Mouse (Mus musculus) limb, embryonic 15.5 days (tissue): ENCODE data around the gene Psmd1. TPM values are rescaled to one million over a fixed set of nuclear protein-coding genes. Genes with fewer than 3 reads are reported as not detected.

Source experiments
- ATAC-seq: fragments of 200-750 bp; cut with Nextera tagmentation; 2 replicates; pipeline ENCODE4 v1.8.0; 2017; ENCODE audit warnings: low read depth, moderate TSS enrichment; ENCODE audit not compliant: insufficient number of reproducible peaks, low FRiP score, low TSS enrichment
- H3K27ac ChIP-seq: fragments of 300-500 bp; sonication (generic); 2 replicates; pipeline ENCODE4 v1.5.1; 2015; ENCODE audit warnings: moderate library complexity, mild to moderate bottlenecking, inconsistent platforms
- H3K27me3 ChIP-seq: fragments of 300-500 bp; sonication (generic); 2 replicates; pipeline ENCODE4 v1.6.1; 2015; ENCODE audit warnings: inconsistent platforms
- H3K36me3 ChIP-seq: fragments of 300-500 bp; sonication (generic); 2 replicates; pipeline ENCODE4 v1.6.1; 2015; ENCODE audit warnings: inconsistent platforms
- H3K4me1 ChIP-seq: fragments of 300-500 bp; sonication (generic); 2 replicates; pipeline ENCODE4 v1.6.1; 2015; ENCODE audit warnings: inconsistent platforms
- H3K4me2 ChIP-seq: fragments of 300-500 bp; sonication (generic); 2 replicates; pipeline ENCODE4 v1.6.1; 2015; ENCODE audit warnings: mild to moderate bottlenecking, inconsistent platforms
- H3K4me3 ChIP-seq: fragments of 300-500 bp; sonication (generic); 2 replicates; pipeline ENCODE4 v1.5.1; 2015; ENCODE audit warnings: mild to moderate bottlenecking, inconsistent platforms
- H3K9ac ChIP-seq: fragments of 300-500 bp; sonication (generic); 2 replicates; pipeline ENCODE4 v1.6.1; 2015; ENCODE audit warnings: inconsistent platforms
- H3K9me3 ChIP-seq: fragments of 300-500 bp; sonication (generic); 2 replicates; pipeline ENCODE4 v1.6.1; 2016; ENCODE audit warnings: inconsistent platforms
- WGBS: fragments of 180-500 bp; shearing (Covaris S2); methylation state at CpG from one replicate; pipeline ENCODE4 v1.1.7; 2015; 5-methylcytosine and 5-hydroxymethylcytosine counted together
- polyA plus RNA-seq: library from polyadenylated mRNA; unstranded; fragments of >200 nt; fragmentation: Nextera tagmentation; extraction: Ambion mirVana; gene quantifications from 2 replicates; pipeline ENCODE4 v1.2.1, GENCODE M21; 2015

Psmd1 gene
- polyA plus RNA-seq, 1 experiment from 2014 or later = 148 TPM

DNA sequence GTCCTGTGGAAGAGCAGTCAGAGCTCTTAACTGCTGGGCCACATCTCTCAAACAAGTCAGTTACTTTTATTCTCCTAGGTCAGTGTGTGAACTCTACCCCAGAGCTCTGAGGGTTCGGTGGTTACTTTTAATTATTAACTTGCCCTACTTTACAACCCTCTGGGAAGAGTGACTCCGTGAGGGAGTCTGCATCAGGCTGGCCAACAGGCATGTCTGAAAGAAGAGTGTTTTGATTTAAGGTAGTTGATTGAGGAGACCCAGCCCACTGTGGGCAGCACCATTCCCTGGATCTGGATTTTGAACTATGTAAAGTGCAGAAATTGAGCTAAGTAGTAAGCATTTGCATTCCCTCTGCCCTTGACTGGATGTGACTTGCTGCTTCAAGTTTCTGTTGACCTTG, 111.9 kb downstream of the Psmd1 start:
- H3K9me3 ChIP-seq = no peaks in the 10 kb centered on the region
- 71% methylated on average over 2 of the region's 2 CpGs for WGBS

DNA sequence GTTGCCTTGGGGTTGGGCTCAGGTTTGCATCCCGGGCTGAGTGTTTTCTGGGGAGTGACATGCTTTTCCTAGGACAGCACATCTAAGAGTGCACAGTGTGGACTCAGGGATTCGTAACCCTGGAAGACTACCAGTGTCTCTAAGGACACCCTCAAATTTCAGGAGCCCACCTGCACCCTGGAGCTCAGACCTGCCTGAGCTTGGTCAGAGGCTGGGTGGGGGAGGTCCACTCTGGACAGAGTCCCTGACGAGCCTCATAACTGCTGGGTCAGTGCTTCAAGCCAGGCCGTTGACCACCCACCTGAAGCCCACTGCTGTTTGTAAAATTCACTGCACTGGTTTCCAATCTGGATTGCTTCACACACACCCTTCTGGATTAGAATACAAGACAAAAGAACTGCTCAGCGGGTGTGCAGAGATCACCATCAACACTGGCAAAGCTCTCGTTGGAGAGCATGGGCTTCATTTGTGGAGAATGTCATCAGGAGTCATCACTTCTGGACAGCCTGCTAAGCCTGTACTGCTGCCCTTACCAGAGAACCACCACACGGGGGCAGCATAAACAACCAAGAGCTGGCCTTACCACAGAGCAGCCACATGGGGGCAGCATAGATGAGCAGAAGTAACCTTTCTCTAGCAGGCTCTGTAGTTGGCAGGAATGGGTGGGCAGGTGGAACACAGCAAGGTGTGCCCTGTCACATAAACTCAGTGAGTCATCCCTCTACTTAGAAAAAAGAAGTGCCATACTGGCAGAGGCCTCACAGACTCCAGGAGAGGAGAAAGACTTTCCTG, 114.5 kb downstream of the Psmd1 start:
- Histone ChIP-seq H3K27me3 (no peaks in the 10 kb centered on the region), H3K9me3 (no peaks in the 10 kb centered on the region), H3K36me3 (peaks cover 41% of the 10 kb centered on the region), H3K4me2 (no peak overlapping the region), H3K9ac (no peak overlapping the region), H3K4me1 (no peaks in the 10 kb centered on the region), H3K27ac (no peak overlapping the region), H3K4me3 (no peak overlapping the region)
- peak; percentile 56; the same call in 1 of the 2 replicates for ATAC-seq
- 44% methylated on average over 7 of the region's 7 CpGs for WGBS

More for the DNA sequence above, 111.9 kb downstream of the Psmd1 start:
- no peaks in the 10 kb centered on the region for H3K27me3 ChIP-seq
- H3K27ac ChIP-seq = no peak overlapping the region
- H3K36me3 ChIP-seq = peaks cover 57% of the 10 kb centered on the region
- no peak overlapping the region for H3K4me3 ChIP-seq
- no peak overlapping the region for H3K9ac ChIP-seq
- no peak overlapping the region for H3K4me2 ChIP-seq
- no peak for ATAC-seq
- no peaks in the 10 kb centered on the region for H3K4me1 ChIP-seq

DNA sequence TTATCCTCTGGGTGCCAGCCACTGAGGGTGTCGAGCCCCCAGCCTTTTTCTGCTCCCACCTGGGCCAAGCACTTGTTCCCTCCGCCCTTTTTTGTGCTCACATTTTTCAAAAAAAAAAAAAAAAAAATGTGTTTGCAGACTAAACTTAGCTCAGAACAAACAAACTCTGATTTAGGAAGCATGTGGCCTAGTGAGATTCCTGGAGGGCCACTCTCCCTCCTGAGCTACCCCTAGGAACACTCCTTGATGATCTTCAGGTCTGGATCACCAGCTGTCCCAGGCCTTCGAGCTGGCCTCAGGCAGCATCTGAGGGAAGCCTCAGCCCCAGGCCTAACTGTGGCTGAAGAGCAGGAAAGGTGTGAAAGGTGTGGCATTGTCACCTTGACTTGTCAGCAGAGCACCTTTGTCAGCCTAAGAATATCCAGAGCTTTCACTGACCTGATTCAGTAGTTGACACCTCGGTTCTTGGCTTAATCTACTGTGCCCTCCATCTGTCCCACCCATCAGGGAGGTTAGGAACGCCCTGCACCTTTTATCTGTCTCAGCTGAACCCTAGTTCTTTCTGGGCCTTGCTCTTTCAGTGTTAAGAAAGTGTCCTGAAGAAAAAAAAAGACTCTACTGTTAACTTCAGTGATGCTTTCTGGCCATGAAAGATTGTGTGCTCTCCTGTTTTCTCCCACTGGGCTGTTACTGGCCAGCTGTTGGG, 118.0 kb downstream of the Psmd1 start:
- Histone ChIP-seq H3K4me1 (no peaks in the 10 kb centered on the region), H3K27me3 (no peaks in the 10 kb centered on the region), H3K9me3 (no peaks in the 10 kb centered on the region), H3K9ac (no peak overlapping the region), H3K4me2 (no peak overlapping the region), H3K27ac (no peak overlapping the region), H3K4me3 (no peak overlapping the region), H3K36me3 (peaks cover 17% of the 10 kb centered on the region)
- ATAC-seq = no peak
- 68% methylated on average over 5 of the region's 5 CpGs for whole genome bisulfite sequencing

DNA sequence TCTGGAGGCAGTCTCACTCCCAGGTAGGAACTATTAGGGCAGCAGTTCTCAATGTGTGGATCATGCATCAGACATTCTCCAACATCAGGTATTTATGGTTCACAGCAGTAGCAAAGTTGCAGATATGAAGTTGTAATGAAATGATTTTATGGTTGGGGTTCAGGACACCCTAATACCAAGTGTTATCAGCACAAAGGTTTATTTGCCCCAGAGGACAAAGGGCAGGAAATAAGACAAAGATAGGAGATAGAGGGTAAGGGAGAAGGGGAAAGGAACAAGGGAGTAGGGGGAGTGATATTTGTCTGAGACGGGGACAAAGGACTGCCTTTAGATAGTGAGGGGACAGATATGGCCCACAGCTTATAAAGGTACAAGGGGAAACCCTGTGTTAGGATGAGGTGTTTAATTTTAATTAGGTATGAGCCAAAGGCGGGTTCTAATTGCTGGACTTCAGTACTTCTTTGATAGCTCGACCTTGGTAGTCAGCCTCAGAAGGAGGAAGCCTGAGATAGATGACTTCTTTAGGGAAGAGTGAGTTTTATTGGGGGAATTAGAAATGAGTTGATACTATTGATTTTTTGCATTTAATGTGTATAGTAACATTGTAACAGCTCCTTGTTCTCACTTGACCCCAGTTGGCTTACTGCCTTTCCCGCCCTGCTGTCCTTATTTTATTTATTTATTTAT, 119.5 kb downstream of the Psmd1 start:
- H3K4me2 ChIP-seq = no peak overlapping the region
- H3K4me3 ChIP-seq = no peak overlapping the region
- H3K9ac ChIP-seq = no peak overlapping the region
- no peaks in the 10 kb centered on the region for H3K4me1 ChIP-seq
- no peaks in the 10 kb centered on the region for H3K27me3 ChIP-seq
- peaks cover 15% of the 10 kb centered on the region for H3K36me3 ChIP-seq
- 88% methylated on average over 4 of the region's 4 CpGs for WGBS
- H3K9me3 ChIP-seq = no peaks in the 10 kb centered on the region
- H3K27ac ChIP-seq = no peak overlapping the region
- ATAC-seq = no peak

DNA sequence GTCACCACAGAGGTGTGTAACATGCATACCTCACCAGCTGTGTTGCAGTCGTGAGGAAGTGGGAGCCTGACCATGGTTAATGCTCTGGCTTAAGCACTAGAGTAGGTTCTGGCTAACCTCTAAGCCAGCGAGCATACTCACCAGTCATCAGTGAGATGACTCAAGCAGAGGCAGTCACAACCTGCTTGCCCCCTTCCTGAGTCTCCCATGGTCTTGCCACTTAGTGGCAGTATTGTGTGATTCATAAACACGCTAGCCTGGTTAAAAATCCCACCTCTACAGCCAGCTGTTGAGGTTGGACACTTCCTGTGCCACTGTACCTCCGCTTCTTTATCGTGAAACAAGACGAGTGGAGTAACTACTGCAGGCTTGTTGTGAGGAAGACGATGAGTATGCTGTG, 122.6 kb downstream of the Psmd1 start:
- no peak overlapping the region for H3K4me2 ChIP-seq
- no peaks in the 10 kb centered on the region for H3K9me3 ChIP-seq
- no peak for ATAC-seq
- H3K4me1 ChIP-seq = no peaks in the 10 kb centered on the region
- no peaks in the 10 kb centered on the region for H3K27me3 ChIP-seq
- peaks cover 24% of the 10 kb centered on the region; the same call in 1 of the 2 replicates for H3K36me3 ChIP-seq
- WGBS = 77% methylated on average over 7 of the region's 7 CpGs
- no peak overlapping the region for H3K9ac ChIP-seq
- H3K27ac ChIP-seq = no peak overlapping the region
- no peak overlapping the region for H3K4me3 ChIP-seq

DNA sequence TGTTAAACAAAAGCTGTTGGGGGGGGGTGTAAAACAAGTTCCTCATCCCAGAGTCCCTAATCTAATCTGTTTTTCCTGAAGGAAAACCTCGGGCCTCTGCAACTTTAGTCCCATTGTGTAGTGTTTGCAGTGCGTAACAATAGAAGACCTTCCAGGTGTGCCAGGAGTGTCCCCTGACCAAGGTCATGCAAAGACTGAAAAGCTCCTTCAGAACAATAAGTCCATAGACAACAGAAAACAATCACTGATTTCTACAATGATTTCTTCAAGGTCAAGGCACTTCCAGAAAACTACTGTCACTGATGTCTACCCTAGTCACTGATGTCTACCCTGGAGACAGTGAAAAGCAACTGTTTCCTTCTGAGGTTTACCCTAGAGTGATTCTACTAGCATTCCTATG, 123.7 kb downstream of the Psmd1 start:
- no peak overlapping the region for H3K4me3 ChIP-seq
- no peak overlapping the region for H3K9ac ChIP-seq
- no peaks in the 10 kb centered on the region for H3K4me1 ChIP-seq
- no peaks in the 10 kb centered on the region for H3K9me3 ChIP-seq
- H3K27ac ChIP-seq = no peak overlapping the region
- H3K4me2 ChIP-seq = no peak overlapping the region
- peaks cover 24% of the 10 kb centered on the region; the same call in 1 of the 2 replicates for H3K36me3 ChIP-seq
- 72% methylated on average over 2 of the region's 2 CpGs for WGBS
- no peak for ATAC-seq
- H3K27me3 ChIP-seq = no peaks in the 10 kb centered on the region

DNA sequence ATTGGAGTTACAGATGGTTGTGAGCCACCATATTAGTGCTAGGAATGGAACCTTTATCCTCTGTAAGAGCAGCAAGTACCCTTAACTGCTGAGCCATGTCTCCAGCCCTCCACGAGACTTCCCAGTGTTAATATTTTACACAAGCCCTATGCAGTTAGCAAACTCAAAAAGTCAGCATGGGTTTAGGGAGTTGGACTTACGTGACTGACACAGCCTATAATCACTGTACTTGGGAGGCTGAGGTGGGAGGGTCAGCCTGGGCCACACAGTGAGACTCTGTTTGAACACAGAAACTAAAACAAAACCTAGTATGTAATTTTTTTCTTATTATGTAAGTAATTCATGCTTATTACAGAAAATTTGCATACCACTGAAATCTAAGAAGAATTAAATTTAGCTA, 124.1 kb downstream of the Psmd1 start:
- Histone ChIP-seq H3K4me3 (no peak overlapping the region), H3K9me3 (no peaks in the 10 kb centered on the region), H3K4me1 (no peaks in the 10 kb centered on the region), H3K4me2 (no peak overlapping the region), H3K27me3 (no peaks in the 10 kb centered on the region), H3K36me3 (peaks cover 24% of the 10 kb centered on the region; the same call in 1 of the 2 replicates), H3K27ac (no peak overlapping the region), H3K9ac (no peak overlapping the region)
- ATAC-seq = no peak
- 80% methylated on average over 2 of the region's 2 CpGs for WGBS

Other genes starting within 250 kb of the Psmd1 start
- 306 and 309 TPM in 2 replicates for gene Itm2c, start 170.1 kb upstream of the Psmd1 start, polyA plus RNA-seq
- 0.35 and 0.55 TPM in 2 replicates for gene 4933407L21Rik, start 135.9 kb upstream of the Psmd1 start, polyA plus RNA-seq
- 0.06 and 0.15 TPM in 2 replicates for gene Gpr55, start 103.4 kb upstream of the Psmd1 start, polyA plus RNA-seq
- gene Spata3, start 47.6 kb upstream of the Psmd1 start, polyA plus RNA-seq = not detected in 2 replicates
- 0.29 and 0.47 TPM in 2 replicates for gene 2810459M11Rik, start 18.5 kb upstream of the Psmd1 start, polyA plus RNA-seq
- 0.92 and 1.5 TPM in 2 replicates for gene Htr2b, start 47.6 kb downstream of the Psmd1 start, polyA plus RNA-seq
- 0.47 TPM in 1 of 2 replicates, not detected in the other for gene Gm21972, start 69.2 kb downstream of the Psmd1 start, polyA plus RNA-seq
- gene Armc9, start 90.4 kb downstream of the Psmd1 start, polyA plus RNA-seq = 16.6 and 19.2 TPM in 2 replicates
- 5.0 and 6.2 TPM in 2 replicates for gene B3gnt7, start 238.4 kb downstream of the Psmd1 start, polyA plus RNA-seq